Mouse (Mus musculus) urinary bladder, adult 2 months (tissue): ENCODE measurements around the gene Ggact. TPM values are rescaled to one million over a fixed set of nuclear protein-coding genes. Genes with fewer than 3 reads are reported as not detected.

ENCODE experiments used
- polyA plus RNA-seq: library from polyadenylated mRNA; depleted of rRNA; stranded (reverse); fragments of >200 nt; gene quantifications from 2 replicates; pipeline ENCODE4 v1.2.3, GENCODE M21; 2012; rRNA removed

The Ggact gene
- polyA plus RNA-seq, 1 experiment: 43.4 TPM

Other genes with a start within 250 kb of the Ggact start
- 13.8 and 14.0 TPM in 2 replicates for gene Tmtc4, start 70.3 kb upstream of the Ggact start, polyA plus RNA-seq